Mouse (Mus musculus) E14TG2a.4 (cell line): ENCODE measurements around the gene Cir1.

ENCODE experiments used
- CTCF ChIP-seq: conservative IDR thresholded peaks from 2 replicates; pipeline ENCODE4 v1.5.1; 2014; ENCODE audit warnings: low read length
- POU5F1 ChIP-seq: IDR thresholded peaks from 2 replicates; pipeline ENCODE4 v1.6.1; 2014; ENCODE audit warnings: low read length, borderline replicate concordance

DNA sequence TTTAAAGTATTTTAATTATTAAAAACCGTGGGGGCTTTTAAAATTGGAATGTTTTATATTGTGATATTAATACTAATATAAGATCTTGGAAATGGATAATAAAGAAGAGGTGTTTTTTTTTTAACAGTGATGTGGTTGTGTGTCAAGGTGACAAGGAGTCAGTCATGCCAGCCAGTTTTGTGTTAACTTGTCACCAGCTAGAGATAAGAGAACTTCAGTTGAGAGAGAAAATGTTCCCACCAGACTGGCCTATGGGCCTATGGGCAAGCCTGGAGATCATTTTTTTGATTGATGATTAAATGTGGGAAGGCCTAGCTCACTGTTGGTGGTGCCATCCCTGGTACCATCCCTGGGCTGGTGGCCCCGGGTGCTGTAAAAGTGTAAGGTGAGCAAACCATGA lies 48.0 kb upstream of the Cir1 start:
- TF ChIP-seq CTCF (no peak), POU5F1 (no peak)
